Mouse (Mus musculus): ENCODE measurements around the gene Mtif3. TPM values are rescaled to one million over a fixed set of nuclear protein-coding genes. Genes with fewer than 3 reads are reported as not detected.

Gene Mtif3
- total and polyA plus RNA-seq, 3 experiments: 22.7 to 38.2 TPM; not detected in 1

- Histone ChIP-seq H3K4me1 (ENCODE audit: control insufficient read depth in 1 of 2, insufficient read depth in 2 of 2, low read length in 2 of 2) (no peaks in the 10 kb centered on the region), H3K27me3 (ENCODE audit: control insufficient read depth in 1 of 2, insufficient read depth in 2 of 2, low read length in 2 of 2) (no peaks in the 10 kb centered on the region), H3K9me3 (replicated peaks; ENCODE audit: insufficient read depth, low read length) (no peaks in the 10 kb centered on the region), H3K4me3 (ENCODE audit: control insufficient read depth in 1 of 2, insufficient read depth in 1 of 2, low read depth in 2 of 2, low read length in 2 of 2) (no peak overlapping the region), H3K36me3 (ENCODE audit: control insufficient read depth in 1 of 2, insufficient read depth in 2 of 2, low read length in 2 of 2) (0 out of 4 replicates have a peak, but pooled peaks cover 0 to 4% of the 10 kb centered on the region in 2 experiments), H3K27ac (ENCODE audit: control insufficient read depth, low read depth, low read length) (no peak overlapping the region), H3K79me2 (ENCODE audit: control insufficient read depth, insufficient read depth, low read length, poor library complexity) (no peaks in the 10 kb centered on the region), H3K9ac (ENCODE audit: control insufficient read depth, low read depth, low read length, poor library complexity, severe bottlenecking) (no peak overlapping the region)
- DNase-seq (ENCODE audit: low read depth, low spot score): no peak
- TF ChIP-seq UBTF (IDR thresholded peaks at IDR 0.05; ENCODE audit: borderline replicate concordance, insufficient read depth, low read depth, low read length): no peak
- TF ChIP-seq ELF1 (IDR thresholded peaks at IDR 0.05; ENCODE audit: low read depth, low read length): no peak
- TF ChIP-seq POLR2A (IDR thresholded peaks at IDR 0.05; ENCODE audit: control insufficient read depth in 1 of 2, insufficient read depth in 1 of 2, low read depth in 1 of 2, low read length in 2 of 2, poor library complexity in 1 of 2): no peak
- no peak for TF ChIP-seq GABPA (IDR thresholded peaks at IDR 0.05; ENCODE audit: low read depth, low read length)
- no peak for TF ChIP-seq SMC3 (IDR thresholded peaks at IDR 0.05; ENCODE audit: low read depth, low read length)
- TF ChIP-seq ZC3H11A (IDR thresholded peaks at IDR 0.05; ENCODE audit: low read depth, low read length): no peak
- no peak for TF ChIP-seq KAT2A (conservative IDR thresholded peaks at IDR 0.05; ENCODE audit: low read depth, low read length)
- no peak for TF ChIP-seq CHD1 (IDR thresholded peaks at IDR 0.05; ENCODE audit: low read depth, low read length)
- no peak for TF ChIP-seq BHLHE40 (IDR thresholded peaks at IDR 0.05; ENCODE audit: borderline replicate concordance, low read depth, low read length)
- TF ChIP-seq TCF12 (IDR thresholded peaks at IDR 0.05; ENCODE audit: low read depth, low read length): no peak
- TF ChIP-seq ETS1 (IDR thresholded peaks at IDR 0.05; ENCODE audit: low read depth, low read length): no peak
- TF ChIP-seq CHD2 (IDR thresholded peaks at IDR 0.05; ENCODE audit: low read length): no peak
- no peak for TF ChIP-seq HCFC1 (IDR thresholded peaks at IDR 0.05; ENCODE audit: low read depth, low read length)
- TF ChIP-seq JUND (IDR thresholded peaks at IDR 0.05; ENCODE audit: low read depth, low read length): no peak
- TF ChIP-seq USF1 (IDR thresholded peaks at IDR 0.05; ENCODE audit: low read depth, low read length): no peak
- TF ChIP-seq POLR2AphosphoS5 (IDR thresholded peaks at IDR 0.05; ENCODE audit: borderline replicate concordance, low read depth, low read length): no peak
- no peak for TF ChIP-seq MAX (IDR thresholded peaks at IDR 0.05; ENCODE audit: low read length)
- TF ChIP-seq TBP (IDR thresholded peaks at IDR 0.05; ENCODE audit: low read depth, low read length): no peak
- TF ChIP-seq MAZ (IDR thresholded peaks at IDR 0.05; ENCODE audit: low read depth, low read length): no peak
Measured at GRCm38 (mm10) chr5:146907533-146907932, 56.1 kb downstream of the Mtif3 start.

DNA sequence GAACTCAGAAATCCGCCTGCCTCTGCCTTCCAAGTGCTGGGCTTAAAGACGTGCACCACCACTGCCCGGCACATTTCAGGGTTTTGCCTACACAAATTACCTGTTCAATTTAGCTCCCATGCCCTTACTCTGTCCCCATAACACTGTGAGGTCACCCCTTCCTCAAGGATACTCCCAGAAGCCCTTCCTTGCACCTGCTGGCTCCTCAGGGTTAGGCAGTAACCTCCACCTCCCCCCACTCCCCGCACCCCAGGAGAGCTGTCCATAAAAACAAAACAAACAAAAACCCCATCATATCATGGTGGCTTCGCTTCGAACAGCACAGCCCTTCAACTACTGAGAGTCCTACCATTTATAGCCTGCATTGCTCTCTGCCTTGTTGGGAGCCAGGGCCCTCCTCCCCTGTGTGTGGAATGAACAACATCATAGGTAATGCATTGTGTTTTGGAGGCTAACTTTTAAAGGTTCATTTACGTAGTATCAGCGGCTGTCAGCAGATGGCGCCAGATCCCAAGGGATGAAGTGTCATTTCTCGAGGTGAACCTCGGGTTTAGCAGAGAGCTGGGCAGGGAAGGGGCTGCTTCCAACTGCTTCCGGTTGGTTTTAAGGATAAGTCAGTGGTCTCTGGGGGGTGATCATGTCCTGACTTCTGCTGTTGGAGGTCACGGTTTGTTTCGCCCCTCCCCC lies 58.0 kb downstream of the Mtif3 start:
- no peak overlapping the region for H3K9ac ChIP-seq (ENCODE audit: control insufficient read depth, low read depth, low read length, poor library complexity, severe bottlenecking)
- TF ChIP-seq ZKSCAN1 (IDR thresholded peaks at IDR 0.05; ENCODE audit: low read depth, low read length) (no peak), KAT2A (conservative IDR thresholded peaks at IDR 0.05; ENCODE audit: low read depth, low read length) (no peak), ZMIZ1 (IDR thresholded peaks at IDR 0.05; ENCODE audit: low read depth, low read length) (no peak), RCOR1 (IDR thresholded peaks at IDR 0.05; ENCODE audit: low read depth, low read length) (no peak), UBTF (IDR thresholded peaks at IDR 0.05; ENCODE audit: borderline replicate concordance, insufficient read depth, low read depth, low read length) (no peak), BHLHE40 (IDR thresholded peaks at IDR 0.05; ENCODE audit: borderline replicate concordance, low read depth, low read length) (no peak), ZC3H11A (IDR thresholded peaks at IDR 0.05; ENCODE audit: low read depth, low read length) (peak; percentile 87), HCFC1 (IDR thresholded peaks at IDR 0.05; ENCODE audit: low read depth, low read length) (0 out of 2 replicates have a peak, but pooled peaks have one; percentile 35), MXI1 (IDR thresholded peaks at IDR 0.05; ENCODE audit: low read depth, low read length) (peak; percentile 47; the same call in 1 of the 2 replicates), POLR2A (IDR thresholded peaks at IDR 0.05; ENCODE audit: control insufficient read depth in 1 of 2, insufficient read depth in 1 of 2, low read depth in 1 of 2, low read length in 2 of 2, poor library complexity in 1 of 2) (no peak), CTCF (IDR thresholded peaks at IDR 0.05 in 2 of 3, conservative IDR thresholded peaks at IDR 0.05 in 1 of 3; ENCODE audit: control insufficient read depth in 1 of 3, insufficient read depth in 1 of 3, low read depth in 2 of 3, low read length in 3 of 3, poor library complexity in 1 of 3, severe bottlenecking in 1 of 3) (peak in 2 of 3 experiments; percentile 93 to 96), MAX (IDR thresholded peaks at IDR 0.05; ENCODE audit: low read length) (no peak), GATA1 (IDR thresholded peaks at IDR 0.05; ENCODE audit: low read depth, low read length) (peak; percentile 23; the same call in 1 of the 2 replicates), MAZ (IDR thresholded peaks at IDR 0.05; ENCODE audit: low read depth, low read length) (0 out of 2 replicates have a peak, but pooled peaks have one; percentile 27), EP300 (IDR thresholded peaks at IDR 0.05; ENCODE audit: low read depth in 1 of 2, low read length in 2 of 2) (no peak; a peak in 1 of 4 replicates), USF1 (IDR thresholded peaks at IDR 0.05; ENCODE audit: low read depth, low read length) (no peak), TBP (IDR thresholded peaks at IDR 0.05; ENCODE audit: low read depth, low read length) (no peak), RAD21 (IDR thresholded peaks at IDR 0.05; ENCODE audit: low read depth, low read length) (peak; percentile 94), MYC (IDR thresholded peaks at IDR 0.05; ENCODE audit: low read depth, low read length) (0 out of 2 replicates have a peak, but pooled peaks have one; percentile 39), POLR2AphosphoS5 (IDR thresholded peaks at IDR 0.05; ENCODE audit: borderline replicate concordance, low read depth, low read length) (no peak), GABPA (IDR thresholded peaks at IDR 0.05; ENCODE audit: low read depth, low read length) (no peak)

More for the DNA sequence above, 58.0 kb downstream of the Mtif3 start:
- H3K9me3 ChIP-seq (replicated peaks; ENCODE audit: insufficient read depth, low read length): no peaks in the 10 kb centered on the region
- H3K4me3 ChIP-seq (ENCODE audit: control insufficient read depth in 1 of 2, insufficient read depth in 1 of 2, low read depth in 2 of 2, low read length in 2 of 2): peak overlapping the region in 1 of 2 experiments; percentile 38; a peak in 2 of 4 replicates
- no peaks in the 10 kb centered on the region for H3K79me2 ChIP-seq (ENCODE audit: control insufficient read depth, insufficient read depth, low read length, poor library complexity)
- no peaks in the 10 kb centered on the region for H3K4me1 ChIP-seq (ENCODE audit: control insufficient read depth in 1 of 2, insufficient read depth in 2 of 2, low read length in 2 of 2)
- 0 out of 4 replicates have a peak, but pooled peaks cover 0 to 4% of the 10 kb centered on the region in 2 experiments for H3K36me3 ChIP-seq (ENCODE audit: control insufficient read depth in 1 of 2, insufficient read depth in 2 of 2, low read length in 2 of 2)
- H3K27me3 ChIP-seq (ENCODE audit: control insufficient read depth in 1 of 2, insufficient read depth in 2 of 2, low read length in 2 of 2): no peaks in the 10 kb centered on the region
- peak; percentile 90 for DNase-seq (ENCODE audit: low read depth, low spot score)
- H3K27ac ChIP-seq (ENCODE audit: control insufficient read depth, low read depth, low read length): no peak overlapping the region

All from MEL (cell line).